Mouse (Mus musculus) right cerebral cortex, adult 2 months (tissue): ENCODE data around the gene Tinf2.

Source experiments
- DNase-seq, 2 experiments: peaks; one replicate each; pipeline ENCODE4 v3.0.0; 2021 to 2022; ENCODE audit warnings: low spot score in 2 of 2

Tinf2 gene

DNA sequence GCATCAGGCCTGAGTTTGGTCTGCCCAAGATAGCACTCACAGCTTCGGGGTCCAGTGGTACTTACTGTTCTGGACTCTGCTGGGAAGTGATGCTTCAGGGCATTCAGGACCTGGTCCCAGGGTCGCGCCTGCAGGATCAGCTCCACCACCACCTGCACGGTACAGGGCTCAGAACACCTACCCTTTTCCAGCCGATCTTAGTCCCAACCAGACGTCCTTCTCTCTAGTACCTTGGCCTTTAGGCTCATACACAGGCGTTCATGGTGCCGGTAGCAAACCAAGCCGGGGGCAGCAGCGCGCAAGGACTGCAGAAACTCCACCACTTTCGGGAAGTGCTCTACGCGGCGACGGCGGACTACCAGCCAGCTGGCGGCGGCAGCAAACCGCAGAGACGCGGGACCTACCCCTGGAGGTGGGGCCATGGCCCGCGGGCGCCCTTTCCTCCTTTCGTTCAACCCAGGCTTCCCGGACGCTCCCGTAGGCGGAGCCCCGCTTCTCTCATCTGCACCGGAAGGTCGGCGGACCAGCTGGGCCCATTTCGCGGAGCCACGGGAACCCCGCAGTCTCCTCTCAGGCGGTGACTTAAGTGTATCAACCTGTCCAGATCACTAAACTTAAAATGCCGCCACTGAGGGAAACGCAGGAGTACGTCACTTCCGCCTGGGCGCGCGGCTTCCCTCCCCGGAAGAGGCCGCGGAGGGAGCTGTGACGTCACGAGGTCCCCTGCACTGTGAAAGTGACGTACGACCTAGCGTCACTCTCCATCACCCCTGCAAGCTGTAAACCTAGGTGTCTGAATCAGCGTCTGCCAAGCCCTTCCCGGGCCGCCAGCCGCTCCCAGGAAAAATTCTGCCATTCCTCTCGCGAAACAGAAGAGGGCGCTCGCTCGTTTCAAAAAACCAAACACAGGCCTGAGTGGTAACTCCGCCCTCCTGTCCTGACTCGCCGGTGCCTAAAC lies at the start of gene Tinf2:
TSS of gene Tinf2 (minus strand) at position 661 of the 958 bp plus-strand sequence.
- DNase-seq: peak; percentile 95 to 97

DNA sequence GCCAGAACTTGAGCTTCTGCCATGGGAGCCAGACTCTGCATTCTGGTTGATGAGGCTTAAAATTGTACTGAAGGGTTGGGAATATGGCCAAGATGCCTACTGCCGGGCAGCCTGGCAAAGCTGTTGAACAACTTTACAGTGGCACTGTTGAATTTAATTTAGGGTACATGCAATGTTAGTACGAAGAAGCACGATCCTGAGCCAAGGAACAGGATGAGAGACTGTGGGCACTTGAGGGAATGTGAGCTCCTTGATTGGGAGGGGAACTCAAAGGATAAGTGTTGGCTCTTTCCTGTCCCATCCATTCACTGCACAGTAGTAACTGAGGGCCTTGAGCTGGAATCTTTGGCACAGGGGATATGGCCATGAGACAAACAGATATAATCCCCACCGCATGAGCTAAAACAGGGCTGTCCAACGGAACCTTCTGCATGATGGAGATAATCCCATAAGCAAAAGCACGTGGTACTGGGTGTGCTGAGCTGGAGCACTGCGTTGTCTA lies 49.0 kb upstream of the Tinf2 start:
- DNase-seq: peak; percentile 27 to 29

- DNase-seq: no peak
These were observed 48.5 kb upstream of the Tinf2 start for GRCm38 (mm10) chr14:55730116-55730515.

GRCm38 (mm10) chr14:55727889-55728685 lies 46.5 kb upstream of the Tinf2 start:
- DNase-seq: no peak

DNA sequence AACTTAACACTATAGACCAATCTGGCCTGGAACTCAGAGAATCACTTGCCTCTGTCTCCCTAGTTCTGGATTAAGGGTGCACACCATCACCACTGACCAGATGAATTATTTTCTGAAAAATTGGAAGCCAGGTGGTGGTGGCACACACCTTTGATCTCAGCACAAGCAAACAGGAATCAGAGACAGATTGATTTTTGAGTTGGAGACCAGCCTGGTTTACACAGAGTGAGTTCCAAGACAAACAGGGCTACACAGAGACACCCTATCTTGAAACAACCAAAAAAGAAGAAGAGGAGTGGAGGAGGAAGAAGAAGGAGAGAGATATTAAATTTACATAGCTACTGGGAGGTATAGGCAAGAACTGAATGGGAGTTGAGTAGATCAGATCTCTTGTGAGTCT lies 44.6 kb upstream of the Tinf2 start:
- DNase-seq: no peak

GRCm38 (mm10) chr14:55724411-55724871 lies 42.8 kb upstream of the Tinf2 start:
- DNase-seq: no peak

DNA sequence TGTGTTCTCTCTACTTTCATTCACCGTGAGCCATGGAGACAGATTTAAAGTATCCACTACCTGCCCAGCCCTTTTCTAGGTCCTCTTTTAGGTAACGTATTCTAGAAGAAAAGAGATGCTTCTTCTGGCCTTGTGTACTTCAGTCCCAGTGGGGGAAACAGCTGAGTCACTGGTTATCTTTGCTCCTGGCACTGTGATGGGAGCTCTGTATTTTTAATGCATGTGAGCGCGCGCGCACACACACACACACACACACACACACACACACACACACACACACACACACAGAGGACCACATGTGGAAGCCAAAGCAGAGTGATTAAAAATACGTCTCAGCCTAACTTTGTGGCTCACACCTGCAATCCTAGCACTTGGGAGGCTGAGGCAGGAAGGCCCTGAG lies 41.8 kb upstream of the Tinf2 start:
- no peak for DNase-seq

DNA sequence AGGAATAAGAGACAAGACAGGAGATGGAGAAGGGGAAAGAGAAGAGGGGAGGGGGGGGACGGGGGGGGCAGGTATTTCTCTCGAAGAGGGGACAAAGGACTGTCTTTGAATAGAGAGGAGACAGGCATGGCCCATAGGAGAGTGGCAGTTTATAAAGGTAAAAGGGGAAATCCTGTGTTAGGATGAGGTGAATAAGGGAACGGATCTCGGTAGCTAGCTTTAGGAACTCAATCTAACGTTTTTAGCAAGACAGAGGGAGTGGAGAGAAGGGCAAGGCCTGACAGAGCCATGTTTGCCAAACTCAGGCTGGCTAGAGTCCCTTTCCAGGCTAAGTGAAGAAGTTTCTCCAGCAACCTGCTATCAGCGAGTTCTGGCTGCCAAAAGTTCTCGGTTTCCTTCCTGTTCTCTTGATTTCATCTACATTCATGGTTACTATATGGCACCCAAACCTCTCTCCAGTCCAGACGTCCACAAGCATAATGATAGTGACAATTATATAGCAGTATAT lies 40.9 kb upstream of the Tinf2 start:
- no peak for DNase-seq

- DNase-seq: peak; percentile 91 to 97
These were observed 40.2 kb upstream of the Tinf2 start, which contains the start of gene Rabggta for GRCm38 (mm10) chr14:55721700-55722437. Gene Rabggta (minus strand): TSS chr14:55722263.

DNA sequence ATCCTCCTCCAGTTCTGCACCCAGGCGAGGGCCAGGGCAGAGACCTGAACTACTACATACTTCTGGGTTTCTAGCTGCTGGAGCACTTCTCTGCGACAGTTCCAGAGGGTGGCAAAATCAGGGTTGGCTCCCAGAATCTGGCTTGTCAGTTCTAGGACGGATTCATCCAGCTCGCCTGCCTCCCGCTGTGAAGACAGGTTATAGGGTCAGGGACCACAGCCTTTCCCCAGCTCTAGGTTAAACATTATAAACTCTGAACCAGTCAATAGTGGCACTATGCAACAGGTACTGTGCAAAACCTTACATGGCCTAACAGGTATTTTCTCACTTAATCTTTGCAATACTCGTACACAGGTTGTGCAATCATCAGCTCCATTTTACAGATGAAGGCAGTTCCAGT lies 39.5 kb upstream of the Tinf2 start:
- no peak for DNase-seq

DNA sequence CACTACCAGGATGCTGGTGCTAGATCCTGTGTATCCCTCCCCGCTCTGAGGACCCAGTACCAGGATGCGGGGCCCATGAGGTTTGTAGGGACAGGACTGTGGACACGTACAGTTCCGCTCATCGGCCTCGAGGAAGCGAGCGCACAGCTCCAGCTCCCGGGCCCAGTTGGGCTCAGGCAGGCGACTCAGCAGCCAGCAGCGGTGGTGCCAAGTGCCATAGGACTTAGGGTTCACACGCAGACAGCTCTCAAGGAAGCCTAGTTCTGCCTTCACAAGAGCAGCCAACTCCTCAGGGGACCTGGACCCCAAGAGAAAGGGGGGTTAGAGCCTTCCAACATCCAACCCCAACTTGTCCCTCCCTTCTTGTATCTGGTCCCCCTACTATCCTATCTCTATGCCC lies 39.0 kb upstream of the Tinf2 start:
- DNase-seq: no peak

- DNase-seq: no peak
These were observed 38.1 kb upstream of the Tinf2 start for GRCm38 (mm10) chr14:55719737-55720136.

DNA sequence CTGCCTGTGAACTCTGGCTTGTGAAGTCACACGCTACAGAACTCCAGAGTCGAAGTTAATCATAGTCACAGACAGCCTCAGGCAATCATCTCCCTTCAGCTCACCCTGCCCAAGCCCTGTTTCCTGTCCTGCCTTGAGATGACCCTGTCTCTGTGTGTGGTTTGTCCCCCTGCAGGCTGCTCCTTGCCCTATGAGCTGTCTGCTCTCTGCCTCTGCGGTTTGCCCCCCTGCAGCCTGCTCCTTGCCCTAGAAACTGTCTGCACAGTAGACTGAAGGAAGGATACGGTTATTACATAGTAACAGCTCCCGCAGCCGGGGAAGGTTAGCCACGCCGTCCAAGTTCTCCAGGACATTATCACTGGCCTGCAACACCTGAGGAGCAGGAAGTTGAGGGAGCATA lies 35.3 kb upstream of the Tinf2 start:
- no peak for DNase-seq

GRCm38 (mm10) chr14:55716271-55716670 lies 34.7 kb upstream of the Tinf2 start:
- DNase-seq: no peak

- no peak for DNase-seq
These were observed 33.3 kb upstream of the Tinf2 start for GRCm38 (mm10) chr14:55714893-55715292.

- DNase-seq: no peak
These were observed 32.1 kb upstream of the Tinf2 start, which contains the start of gene Tgm1 for GRCm38 (mm10) chr14:55713729-55714122. Gene Tgm1 (minus strand): TSS chr14:55713926.

DNA sequence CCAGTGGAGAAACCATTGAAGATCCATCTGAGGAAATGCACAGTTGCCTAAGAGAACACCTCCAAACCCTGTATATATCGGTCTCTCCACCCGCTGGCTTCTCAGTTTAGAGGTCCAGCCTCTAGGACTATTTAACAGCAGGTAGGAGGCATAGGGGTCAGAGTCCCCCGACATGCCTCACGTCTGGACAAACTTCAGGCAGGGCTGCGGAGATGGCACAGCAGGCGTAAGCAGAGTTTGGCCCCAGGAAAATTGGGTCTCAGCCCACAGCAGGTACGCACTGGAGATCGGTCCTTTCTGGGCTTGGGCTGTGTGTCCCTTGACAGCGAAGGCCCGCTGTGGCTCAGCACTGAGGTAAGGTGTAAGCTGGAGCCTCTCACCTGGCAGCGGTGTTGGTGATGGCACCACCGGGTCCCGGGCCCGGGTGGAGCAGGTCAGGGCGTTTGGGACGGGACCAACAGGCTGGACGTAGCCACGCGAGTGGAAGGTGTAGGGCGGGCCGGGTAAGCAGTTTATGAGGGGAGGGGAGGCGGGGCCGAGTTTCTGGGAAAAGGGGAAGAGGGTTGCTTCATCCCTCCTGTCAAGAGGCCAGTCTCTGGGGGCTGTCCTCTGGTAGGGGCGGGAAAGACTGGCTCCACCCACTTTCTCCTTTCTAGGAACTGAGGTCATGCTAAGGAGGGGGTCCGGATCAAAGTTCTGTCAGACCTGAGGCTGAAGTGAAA lies 31.5 kb upstream of the Tinf2 start:
- no peak for DNase-seq

- no peak for DNase-seq
These were observed 30.2 kb upstream of the Tinf2 start for GRCm38 (mm10) chr14:55711786-55712185.

GRCm38 (mm10) chr14:55709509-55709908 lies 27.9 kb upstream of the Tinf2 start:
- no peak for DNase-seq

DNA sequence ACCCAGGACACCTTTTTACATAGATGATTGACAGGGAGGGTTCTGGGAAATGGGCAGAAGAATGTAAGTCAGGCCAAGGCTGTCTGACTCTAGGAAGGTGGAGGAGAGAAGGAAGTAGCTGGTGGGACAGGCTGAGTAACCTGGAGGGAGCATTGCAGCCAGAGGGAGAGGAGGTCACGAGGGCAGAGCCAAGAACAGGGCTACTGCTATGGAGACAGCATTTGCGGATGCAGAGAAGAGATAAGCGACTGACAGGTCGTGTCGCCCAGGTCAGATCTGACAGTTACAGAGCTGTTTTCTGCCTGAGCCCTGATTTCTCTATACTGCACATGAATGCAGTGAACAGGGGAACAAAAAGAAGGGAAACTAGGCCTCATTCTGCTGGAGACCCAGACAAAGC lies 25.8 kb upstream of the Tinf2 start:
- no peak for DNase-seq
